Mouse (Mus musculus) megakaryocyte, embryonic 14.5 days (primary cell): Measurements from ENCODE around the gene Ksr1.

Source experiments
- FLI1 ChIP-seq: IDR thresholded peaks from 2 replicates; pipeline ENCODE4 v1.6.1; 2012; ENCODE audit warnings: low read length, inconsistent platforms, mixed read lengths
- GATA1 ChIP-seq: IDR thresholded peaks from 3 replicates; pipeline ENCODE4 v1.6.1; 2012; ENCODE audit warnings: mixed read lengths, low read length, inconsistent platforms, borderline replicate concordance

- TF ChIP-seq GATA1 (no peak), FLI1 (no peak)
Measured at GRCm38 (mm10) chr11:79115659-79116058, 30.5 kb downstream of the Ksr1 start.
